Mouse (Mus musculus) embryonic facial prominence, embryonic 15.5 days (tissue): ENCODE measurements around the gene Med28. TPM values are rescaled to one million over a fixed set of nuclear protein-coding genes. Genes with fewer than 3 reads are reported as not detected.

ENCODE experiments used
- ATAC-seq: fragments of 200-750 bp; cut with Nextera tagmentation; 2 replicates; pipeline ENCODE4 v1.8.0; 2017; ENCODE audit warnings: low read depth, moderate TSS enrichment; ENCODE audit not compliant: insufficient number of reproducible peaks, low FRiP score, low TSS enrichment
- H3K27ac ChIP-seq: fragments of 300-500 bp; sonication (generic); replicated peaks from 2 replicates; pipeline ENCODE4 v1.5.1; 2015; ENCODE audit warnings: mild to moderate bottlenecking, inconsistent platforms
- H3K27me3 ChIP-seq: fragments of 300-500 bp; sonication (generic); 2 replicates; pipeline ENCODE4 v1.6.1; 2015; ENCODE audit warnings: inconsistent platforms
- H3K36me3 ChIP-seq: fragments of 300-500 bp; sonication (generic); 2 replicates; pipeline ENCODE4 v1.6.1; 2015; ENCODE audit warnings: mild to moderate bottlenecking, inconsistent platforms
- H3K4me1 ChIP-seq: fragments of 300-500 bp; sonication (generic); 2 replicates; pipeline ENCODE4 v1.6.1; 2015; ENCODE audit warnings: inconsistent platforms
- H3K4me2 ChIP-seq: fragments of 300-500 bp; sonication (generic); replicated peaks from 2 replicates; pipeline ENCODE4 v1.6.1; 2015; ENCODE audit warnings: mild to moderate bottlenecking, inconsistent platforms
- H3K4me3 ChIP-seq: fragments of 300-500 bp; sonication (generic); replicated peaks from 2 replicates; pipeline ENCODE4 v1.5.1; 2015; ENCODE audit warnings: mild to moderate bottlenecking, inconsistent platforms
- H3K9ac ChIP-seq: fragments of 300-500 bp; sonication (generic); 2 replicates; pipeline ENCODE4 v1.6.1; 2015; ENCODE audit warnings: inconsistent platforms
- H3K9me3 ChIP-seq: fragments of 300-500 bp; sonication (generic); replicated peaks from 2 replicates; pipeline ENCODE4 v1.6.1; 2016; ENCODE audit warnings: inconsistent platforms
- WGBS: fragments of 180-500 bp; shearing (Covaris S2); methylation state at CpG from one replicate; pipeline ENCODE4 v1.1.7; 2015; 5-methylcytosine and 5-hydroxymethylcytosine counted together
- polyA plus RNA-seq: library from polyadenylated mRNA; unstranded; fragments of >200 nt; fragmentation: Nextera tagmentation; extraction: Ambion mirVana; gene quantifications from 2 replicates; pipeline ENCODE4 v1.2.1, GENCODE M21; 2015

Gene Med28
- polyA plus RNA-seq, 1 experiment from 2014 or later = 236 TPM

DNA sequence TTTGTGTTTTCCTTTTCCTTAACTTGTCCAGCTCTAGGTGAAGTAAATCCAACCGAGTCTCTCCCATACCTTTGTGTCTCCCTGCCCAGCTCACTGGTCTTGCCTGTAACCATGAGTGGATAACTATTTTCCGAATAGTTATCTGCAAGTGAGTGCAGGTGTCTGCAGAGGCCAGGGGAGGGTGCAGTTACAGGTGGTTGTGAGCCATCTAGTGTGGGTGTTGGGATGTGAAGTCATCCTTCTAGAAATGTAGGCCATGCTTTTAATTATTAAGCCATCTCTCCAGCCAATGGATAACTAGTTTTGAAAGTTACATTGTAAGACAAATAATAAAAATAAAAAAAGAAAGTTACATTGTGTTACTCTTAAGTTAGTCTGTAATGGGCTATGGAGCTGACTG is 6.5 kb upstream of the Med28 start:
- H3K9ac ChIP-seq = no peak overlapping the region
- whole genome bisulfite sequencing = 85% methylated on average over 2 of the region's 2 CpGs
- H3K36me3 ChIP-seq = peaks cover 43% of the 10 kb centered on the region

DNA sequence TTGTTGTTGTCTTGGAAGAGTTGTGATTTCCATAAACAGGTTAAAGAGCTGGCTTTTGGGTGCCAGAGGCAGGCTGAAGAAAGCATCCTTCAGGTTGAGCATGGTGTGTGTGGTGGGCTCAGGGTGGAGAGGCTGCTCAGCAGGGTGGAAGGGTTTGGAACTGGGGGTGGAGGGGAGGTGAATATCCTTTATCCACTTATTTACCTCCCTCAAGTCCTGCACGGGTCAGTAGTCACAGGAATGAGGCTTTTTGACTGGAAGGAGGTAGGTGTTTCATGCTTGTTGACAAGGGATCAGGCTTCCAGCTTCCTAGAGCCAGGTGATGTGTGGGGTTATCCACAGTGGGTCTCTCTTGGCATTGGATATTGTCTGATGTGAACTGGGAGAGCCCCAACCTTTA is 5.4 kb upstream of the Med28 start:
- H3K4me1 ChIP-seq = 0 out of 2 replicates have a peak, but pooled peaks cover 1% of the 10 kb centered on the region
- H3K4me2 ChIP-seq = no peak overlapping the region
- no peaks in the 10 kb centered on the region for H3K27me3 ChIP-seq
- H3K9ac ChIP-seq = no peak overlapping the region
- no peak overlapping the region for H3K27ac ChIP-seq
- peaks cover 35% of the 10 kb centered on the region for H3K36me3 ChIP-seq
- 87% methylated on average over 1 of the region's 1 CpGs for WGBS
- H3K4me3 ChIP-seq = no peak overlapping the region
- ATAC-seq = no peak
- H3K9me3 ChIP-seq = no peaks in the 10 kb centered on the region

More for the DNA sequence above, 6.5 kb upstream of the Med28 start:
- ATAC-seq = no peak
- Histone ChIP-seq H3K9me3 (no peaks in the 10 kb centered on the region), H3K27me3 (no peaks in the 10 kb centered on the region), H3K27ac (no peak overlapping the region), H3K4me3 (no peak overlapping the region), H3K4me2 (no peak overlapping the region), H3K4me1 (no peaks in the 10 kb centered on the region)

DNA sequence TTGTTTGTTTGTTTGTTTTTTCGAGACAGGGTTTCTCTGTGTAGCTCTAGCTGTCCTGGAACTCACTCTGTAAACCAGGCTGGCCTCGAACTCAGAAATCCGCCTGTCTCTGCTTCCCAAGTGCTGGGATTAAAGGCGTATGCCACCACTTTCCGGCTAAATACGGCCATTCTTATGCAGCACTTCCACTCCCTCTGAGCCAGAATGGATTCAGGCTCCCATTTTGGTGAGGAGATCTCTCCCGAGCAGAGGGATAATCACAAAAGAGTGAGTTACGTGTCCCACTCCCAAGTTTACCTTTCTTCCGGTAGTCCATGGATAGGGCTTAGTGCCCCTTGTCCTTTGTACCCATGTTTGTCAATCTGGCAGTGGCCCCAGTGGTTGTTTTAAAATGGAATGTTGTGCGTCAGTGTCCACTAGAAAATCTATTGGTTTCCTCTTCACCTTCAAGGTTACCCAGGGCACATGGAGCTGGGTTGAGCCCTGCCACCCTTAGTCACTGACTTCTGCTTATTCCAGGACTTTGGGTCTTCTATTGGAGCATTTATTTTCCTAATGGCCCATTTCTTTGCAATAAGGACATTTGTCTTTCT is 4.8 kb upstream of the Med28 start:
- no peak overlapping the region for H3K4me2 ChIP-seq
- H3K9ac ChIP-seq = no peak overlapping the region
- no peak overlapping the region for H3K4me3 ChIP-seq
- no peaks in the 10 kb centered on the region for H3K27me3 ChIP-seq
- no peak for ATAC-seq
- H3K27ac ChIP-seq = no peak overlapping the region
- H3K4me1 ChIP-seq = peaks cover 4% of the 10 kb centered on the region; the same call in 1 of the 2 replicates
- no peaks in the 10 kb centered on the region for H3K9me3 ChIP-seq
- peaks cover 29% of the 10 kb centered on the region for H3K36me3 ChIP-seq
- 90% methylated on average over 10 of the region's 10 CpGs for WGBS

DNA sequence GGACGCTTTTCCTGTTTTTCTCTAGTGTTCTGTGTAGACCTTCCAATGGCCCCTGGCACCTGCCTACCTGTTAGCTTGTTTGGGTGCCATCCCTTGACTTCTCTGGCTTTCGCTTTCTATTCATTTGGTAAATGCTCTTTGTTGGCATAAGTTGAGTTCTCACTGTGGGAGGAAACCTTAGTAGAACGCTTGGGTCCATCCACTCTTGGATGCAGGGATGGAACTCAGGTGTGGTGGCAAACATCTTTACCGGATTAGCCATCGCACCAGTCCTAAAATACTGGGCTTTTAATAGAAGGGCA is 731 bp downstream of the Med28 start:
- Histone ChIP-seq H3K36me3 (peaks cover 25% of the 10 kb centered on the region), H3K9ac (peak overlapping the region; percentile 96), H3K4me2 (peak overlapping the region; percentile 88), H3K4me1 (peaks cover 17% of the 10 kb centered on the region), H3K27me3 (no peaks in the 10 kb centered on the region), H3K27ac (no peak overlapping the region), H3K9me3 (no peaks in the 10 kb centered on the region), H3K4me3 (peak overlapping the region; percentile 97)
- no peak for ATAC-seq
- 2% methylated on average over 5 of the region's 5 CpGs for WGBS

DNA sequence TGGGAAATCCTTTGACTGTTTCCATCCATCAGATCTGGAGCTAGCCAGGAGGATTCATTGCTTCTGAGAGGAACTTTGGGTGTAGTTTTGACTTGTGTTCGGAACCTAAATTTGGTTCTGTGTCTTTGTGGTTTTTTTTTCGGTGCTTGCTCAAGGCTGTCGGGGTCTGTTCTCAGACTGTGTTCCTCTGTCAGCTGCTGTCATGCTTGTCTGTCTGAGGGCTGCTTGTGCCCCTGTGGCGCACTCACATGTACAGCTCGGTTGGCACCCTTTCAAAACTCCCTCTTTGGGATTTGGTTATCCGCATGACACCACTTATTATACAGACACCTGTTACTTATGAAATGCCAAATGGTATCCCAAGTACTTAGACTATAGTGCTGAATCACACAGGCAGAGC is 1.6 kb downstream of the Med28 start:
- no peak for ATAC-seq
- Histone ChIP-seq H3K9ac (no peak overlapping the region), H3K27me3 (no peaks in the 10 kb centered on the region), H3K4me1 (peaks cover 17% of the 10 kb centered on the region), H3K36me3 (peaks cover 32% of the 10 kb centered on the region), H3K27ac (no peak overlapping the region), H3K9me3 (no peaks in the 10 kb centered on the region), H3K4me2 (peak overlapping the region; percentile 88; the same call in 1 of the 2 replicates), H3K4me3 (no peak overlapping the region)
- WGBS = 76% methylated on average over 6 of the region's 6 CpGs

DNA sequence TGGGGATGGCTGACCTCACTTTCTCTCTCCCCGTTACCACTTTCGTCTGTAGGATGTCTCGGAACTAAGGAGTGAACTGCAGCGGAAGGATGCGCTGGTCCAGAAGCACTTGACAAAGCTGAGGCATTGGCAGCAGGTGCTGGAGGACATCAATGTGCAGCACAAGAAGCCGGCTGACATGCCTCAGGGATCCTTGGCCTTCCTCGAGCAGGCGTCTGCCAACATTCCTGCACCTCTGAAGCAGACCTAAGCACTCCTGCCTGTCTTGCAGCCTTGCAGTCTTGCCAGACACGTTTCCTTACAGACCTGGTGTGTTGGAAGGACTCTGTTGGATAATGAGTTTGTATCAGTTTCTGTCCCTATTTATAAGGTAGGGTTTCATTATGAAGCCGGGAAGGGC is 5.1 kb downstream of the Med28 start:
- no peak overlapping the region for H3K4me2 ChIP-seq
- peaks cover 12% of the 10 kb centered on the region for H3K4me1 ChIP-seq
- no peak overlapping the region for H3K9ac ChIP-seq
- no peak for ATAC-seq
- no peak overlapping the region for H3K4me3 ChIP-seq
- 91% methylated on average over 10 of the region's 10 CpGs for WGBS
- H3K9me3 ChIP-seq = no peaks in the 10 kb centered on the region
- no peaks in the 10 kb centered on the region for H3K27me3 ChIP-seq
- H3K27ac ChIP-seq = no peak overlapping the region
- H3K36me3 ChIP-seq = peaks cover 55% of the 10 kb centered on the region

DNA sequence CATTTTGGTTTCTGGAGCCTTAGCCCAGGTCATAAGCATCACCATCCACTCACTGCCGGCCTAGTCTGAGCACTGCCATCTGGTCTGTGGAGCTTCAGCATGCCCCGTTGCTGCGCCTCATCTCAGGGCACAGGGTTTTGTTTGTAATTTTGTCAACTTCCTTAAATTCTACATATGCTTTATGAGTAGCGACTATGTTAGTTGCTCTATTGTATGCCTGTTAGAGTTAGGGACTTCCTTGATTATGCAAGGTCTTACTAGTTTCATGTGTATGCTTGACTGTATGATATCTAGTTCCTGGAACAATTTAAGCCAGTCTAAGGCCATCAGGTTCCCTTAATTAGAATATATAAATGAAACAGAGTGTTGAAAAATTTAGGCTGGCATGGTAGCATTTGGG is 6.3 kb downstream of the Med28 start:
- Histone ChIP-seq H3K36me3 (peaks cover 64% of the 10 kb centered on the region), H3K9me3 (no peaks in the 10 kb centered on the region), H3K9ac (no peak overlapping the region), H3K27ac (no peak overlapping the region), H3K4me2 (no peak overlapping the region), H3K27me3 (no peaks in the 10 kb centered on the region), H3K4me3 (no peak overlapping the region), H3K4me1 (peaks cover 6% of the 10 kb centered on the region)
- no peak for ATAC-seq
- 86% methylated on average over 4 of the region's 4 CpGs for WGBS

DNA sequence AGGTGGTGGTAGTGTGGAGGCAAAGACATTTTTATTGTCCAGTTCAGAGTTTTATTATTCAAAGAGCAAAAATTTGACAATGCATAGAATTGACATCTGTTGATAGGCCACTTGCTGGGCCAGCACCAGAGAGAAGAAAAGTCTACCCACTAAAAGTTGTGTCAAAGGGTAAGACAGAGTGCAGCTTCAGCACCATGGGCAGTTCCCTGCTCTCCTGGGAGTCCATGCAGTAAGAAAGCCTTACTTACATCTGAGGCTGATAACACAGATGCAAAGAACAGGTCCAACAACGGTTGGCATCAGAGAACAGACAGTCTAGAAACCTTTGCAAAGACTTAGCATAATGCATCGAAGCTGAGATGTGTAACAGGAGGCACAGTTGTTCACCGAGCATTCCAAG is 9.7 kb downstream of the Med28 start:
- Histone ChIP-seq H3K4me3 (no peak overlapping the region), H3K27me3 (no peaks in the 10 kb centered on the region), H3K27ac (no peak overlapping the region), H3K4me1 (no peaks in the 10 kb centered on the region; the same call in 1 of the 2 replicates), H3K9ac (no peak overlapping the region), H3K9me3 (no peaks in the 10 kb centered on the region), H3K4me2 (no peak overlapping the region), H3K36me3 (peaks cover 55% of the 10 kb centered on the region)
- ATAC-seq = no peak
- 90% methylated on average over 3 of the region's 3 CpGs for WGBS

DNA sequence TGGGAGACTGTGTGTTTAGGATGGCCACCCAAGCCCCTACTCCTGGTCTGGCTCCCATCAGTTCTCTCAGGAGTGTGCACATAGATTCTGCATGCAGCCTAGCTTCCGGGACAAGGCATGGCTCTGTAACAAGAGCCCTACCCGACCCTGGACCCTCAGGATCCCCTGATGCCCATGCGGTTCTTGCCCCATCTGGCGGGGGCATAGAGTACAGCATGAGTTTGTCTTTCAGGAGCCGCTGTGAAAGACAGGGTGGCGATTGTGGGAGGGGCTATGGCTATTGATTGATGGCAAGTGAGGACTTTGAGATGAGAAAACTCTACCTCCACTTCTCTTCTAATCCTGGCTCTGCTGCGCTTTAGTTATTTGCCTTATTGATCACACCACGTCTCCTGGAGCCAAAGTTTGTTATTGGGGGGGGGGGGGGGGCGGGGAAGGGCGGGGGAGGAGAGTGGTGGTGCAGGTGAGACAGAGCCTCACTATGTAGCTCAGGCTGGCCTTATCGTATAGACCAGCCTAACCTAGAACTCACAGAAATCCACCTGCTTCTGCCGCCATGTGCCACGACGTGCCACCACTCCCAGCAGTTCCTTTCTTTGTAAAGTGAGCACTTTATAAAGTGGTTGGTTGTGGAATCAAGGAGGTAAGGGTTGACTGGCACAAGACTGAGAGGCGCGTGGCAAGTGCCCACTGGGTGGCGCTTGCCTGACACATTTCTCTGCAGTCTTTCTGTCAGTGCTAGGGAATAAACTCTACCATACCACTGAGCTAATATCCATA is 14.5 kb downstream of the Med28 start:
- H3K27me3 ChIP-seq = no peaks in the 10 kb centered on the region
- 0 out of 2 replicates have a peak overlapping the region, but pooled peaks have one; percentile 8 for H3K4me2 ChIP-seq
- peaks cover 19% of the 10 kb centered on the region for H3K36me3 ChIP-seq
- no peaks in the 10 kb centered on the region for H3K9me3 ChIP-seq
- WGBS = 8% methylated on average over 15 of the region's 17 CpGs
- H3K4me1 ChIP-seq = no peaks in the 10 kb centered on the region; the same call in 1 of the 2 replicates
- H3K27ac ChIP-seq = no peak overlapping the region
- no peak overlapping the region for H3K4me3 ChIP-seq
- H3K9ac ChIP-seq = no peak overlapping the region
- ATAC-seq = 0 out of 2 replicates have a peak, but pooled peaks have one; percentile 4

DNA sequence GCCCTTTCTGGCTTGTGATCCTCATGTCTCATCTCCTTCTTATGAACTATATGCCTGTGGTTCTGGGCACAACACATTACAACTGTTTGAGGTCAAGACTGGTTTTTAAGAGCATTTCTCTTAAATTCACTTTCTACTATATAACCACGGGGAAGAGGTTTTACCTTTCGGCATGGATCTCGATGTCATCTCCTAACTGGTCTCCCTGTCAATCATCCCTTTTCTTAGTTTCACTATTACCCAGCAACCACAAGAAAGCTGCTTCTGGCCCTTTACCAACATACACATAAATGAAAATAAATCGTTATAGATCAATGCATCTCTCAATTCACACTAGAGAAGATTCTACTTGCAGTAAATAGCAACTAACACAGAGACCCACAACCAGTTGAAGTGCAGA is 15.1 kb downstream of the Med28 start:
- Histone ChIP-seq H3K9me3 (no peaks in the 10 kb centered on the region), H3K27me3 (no peaks in the 10 kb centered on the region), H3K4me3 (no peak overlapping the region), H3K27ac (no peak overlapping the region), H3K9ac (no peak overlapping the region), H3K36me3 (peaks cover 14% of the 10 kb centered on the region), H3K4me1 (no peaks in the 10 kb centered on the region; the same call in 1 of the 2 replicates), H3K4me2 (no peak overlapping the region)
- WGBS = 65% methylated on average over 4 of the region's 4 CpGs
- no peak for ATAC-seq

DNA sequence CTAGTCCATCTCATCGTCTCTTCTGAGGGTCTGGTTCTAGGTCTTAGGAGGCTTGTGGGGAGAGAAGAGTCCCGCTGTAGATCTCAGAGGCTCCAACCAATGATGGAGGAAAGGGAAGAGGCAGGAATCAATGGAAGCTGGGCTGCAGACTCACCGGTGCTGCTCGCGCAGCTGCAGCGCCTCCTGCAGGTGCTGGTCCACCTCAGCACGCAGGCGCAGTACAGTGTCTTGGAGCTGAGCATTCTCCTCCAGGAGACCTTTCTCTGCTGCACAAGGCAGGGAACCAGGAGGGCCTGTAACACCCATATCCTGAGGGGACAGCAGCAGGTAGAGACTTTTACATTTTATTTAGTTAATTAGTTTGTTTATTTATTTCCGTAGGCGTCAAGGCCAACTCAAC is 19.5 kb downstream of the Med28 start:
- Histone ChIP-seq H3K27me3 (no peaks in the 10 kb centered on the region), H3K4me2 (no peak overlapping the region), H3K4me1 (no peaks in the 10 kb centered on the region; the same call in 1 of the 2 replicates), H3K9ac (no peak overlapping the region), H3K36me3 (no peaks in the 10 kb centered on the region), H3K9me3 (no peaks in the 10 kb centered on the region), H3K27ac (no peak overlapping the region), H3K4me3 (no peak overlapping the region)
- WGBS = 57% methylated on average over 10 of the region's 10 CpGs
- no peak for ATAC-seq

DNA sequence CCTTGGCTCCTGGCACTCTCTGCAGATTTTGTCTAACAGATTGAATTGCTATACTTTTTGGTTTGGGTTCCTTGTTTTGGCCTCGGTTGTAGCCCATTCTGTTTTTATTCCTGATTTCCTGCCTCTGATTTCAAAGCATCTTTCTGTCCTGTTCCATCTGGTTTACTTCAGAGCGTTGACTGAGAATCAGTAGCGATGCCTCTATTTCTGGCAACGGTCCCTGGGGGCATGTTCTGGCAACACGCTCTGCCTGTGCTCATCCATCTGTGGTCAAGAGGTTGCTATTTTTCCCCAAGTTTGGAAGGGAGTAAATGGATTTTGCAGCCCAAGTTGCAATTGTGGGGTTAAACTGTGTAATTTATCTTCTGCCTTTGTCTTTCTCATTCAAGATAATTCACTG is 23.3 kb downstream of the Med28 start:
- Histone ChIP-seq H3K9ac (no peak overlapping the region), H3K36me3 (no peaks in the 10 kb centered on the region), H3K4me1 (no peaks in the 10 kb centered on the region), H3K4me2 (no peak overlapping the region), H3K4me3 (no peak overlapping the region), H3K9me3 (no peaks in the 10 kb centered on the region), H3K27ac (no peak overlapping the region), H3K27me3 (no peaks in the 10 kb centered on the region)
- no peak for ATAC-seq
- 9% methylated on average over 5 of the region's 5 CpGs for WGBS
